Mouse (Mus musculus) adrenal gland, postnatal 0 days (tissue): ENCODE results near the gene Gm5800. TPM values are rescaled to one million over a fixed set of nuclear protein-coding genes. Genes with fewer than 3 reads are reported as not detected.

Experiments
- polyA plus RNA-seq: library from polyadenylated mRNA; unstranded; fragments of >200 nt; fragmentation: Nextera tagmentation; extraction: Ambion mirVana; gene quantifications from 2 replicates; pipeline ENCODE4 v1.2.1, GENCODE M21; 2015

The Gm5800 gene
- not detected in 2 replicates for polyA plus RNA-seq

GRCm38 (mm10) chr14:51717083-51717482 is at the start of gene Gm5800:
Gene Gm5800, minus strand, starts transcription at chr14:51717183.

GRCm38 (mm10) chr14:51695368-51695767 is 21.6 kb downstream of the Gm5800 start, which contains the start of gene Gm17079:
Gene Gm17079, minus strand, starts transcription at chr14:51695468.

Other genes with a start within 250 kb of the Gm5800 start
- gene Gm5622, start 164.4 kb downstream of the Gm5800 start, polyA plus RNA-seq: not detected in 2 replicates
- gene Gm17175, start 143.1 kb downstream of the Gm5800 start, polyA plus RNA-seq: not detected in 2 replicates
- not detected in 2 replicates for gene Gm17174, start 125.0 kb downstream of the Gm5800 start, polyA plus RNA-seq
- gene Gm17078, start 105.9 kb downstream of the Gm5800 start, polyA plus RNA-seq: not detected in 2 replicates
- not detected in 2 replicates for gene Gm4181, start 81.5 kb downstream of the Gm5800 start, polyA plus RNA-seq
- not detected in 2 replicates for gene Gm17079, start 21.7 kb downstream of the Gm5800 start, polyA plus RNA-seq
- 0.33 and 0.36 TPM in 2 replicates for gene Ang4, start 56.4 kb upstream of the Gm5800 start, polyA plus RNA-seq
- gene AY358078, start 82.9 kb upstream of the Gm5800 start, polyA plus RNA-seq: not detected in 2 replicates
- 0.30 TPM in 1 of 2 replicates, not detected in the other for gene Ear6, start 136.5 kb upstream of the Gm5800 start, polyA plus RNA-seq
- gene Mettl17, start 167.7 kb upstream of the Gm5800 start, polyA plus RNA-seq: 28.6 and 34.4 TPM in 2 replicates
- gene Slc39a2, start 175.7 kb upstream of the Gm5800 start, polyA plus RNA-seq: 0.06 and 0.36 TPM in 2 replicates
- 119 and 138 TPM in 2 replicates for gene Ndrg2, start 197.0 kb upstream of the Gm5800 start, polyA plus RNA-seq
- gene Tppp2, start 201.2 kb upstream of the Gm5800 start, polyA plus RNA-seq: not detected in 2 replicates
- gene Rnase13, start 205.6 kb upstream of the Gm5800 start, polyA plus RNA-seq: 0.08 TPM in 1 of 2 replicates, not detected in the other